Mouse (Mus musculus): ENCODE results near the gene Anapc2. TPM values are rescaled to one million over a fixed set of nuclear protein-coding genes. Genes with fewer than 3 reads are reported as not detected.

The Anapc2 gene
- total RNA-seq, 2 experiments from 2014 or later, result 29.7 to 31.0 TPM

GRCm38 (mm10) chr2:25291184-25292053, 19.1 kb downstream of the Anapc2 start:
- no peak for DNase-seq
- intact Hi-C loops (cut with DNase I; ENCODE audit: low total_unique reads), result no loop called here

GRCm38 (mm10) chr2:25292054-25292544, 19.8 kb downstream of the Anapc2 start:
- intact Hi-C loops (cut with DNase I; ENCODE audit: low total_unique reads), result no loop called here

DNA sequence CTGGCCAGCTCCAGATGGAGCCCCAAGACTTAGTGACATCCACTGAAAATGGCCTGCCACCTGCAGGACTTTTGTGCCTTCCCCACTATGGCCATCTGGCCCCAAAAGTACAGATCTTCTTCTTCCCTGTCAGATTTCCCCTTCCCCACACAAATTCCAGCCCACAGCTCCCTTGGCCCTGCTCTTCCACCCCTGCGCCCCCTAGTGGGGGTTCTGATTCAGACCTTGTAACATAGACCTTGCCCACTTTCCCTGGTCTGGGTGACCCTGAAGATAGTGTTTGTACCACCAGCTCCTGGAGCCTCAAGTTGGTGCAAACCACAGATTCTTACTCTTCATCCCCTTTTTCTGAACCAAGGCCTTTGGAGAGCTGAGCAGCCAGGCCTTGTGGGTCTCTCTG, 20.6 kb downstream of the Anapc2 start:
- intact Hi-C loops (cut with DNase I; ENCODE audit: low total_unique reads), result no loop called here
- peak; percentile 77 for DNase-seq

More at GRCm38 (mm10) chr2:25292054-25292544, 19.8 kb downstream of the Anapc2 start:
- DNase-seq, result peak; percentile 40

DNA sequence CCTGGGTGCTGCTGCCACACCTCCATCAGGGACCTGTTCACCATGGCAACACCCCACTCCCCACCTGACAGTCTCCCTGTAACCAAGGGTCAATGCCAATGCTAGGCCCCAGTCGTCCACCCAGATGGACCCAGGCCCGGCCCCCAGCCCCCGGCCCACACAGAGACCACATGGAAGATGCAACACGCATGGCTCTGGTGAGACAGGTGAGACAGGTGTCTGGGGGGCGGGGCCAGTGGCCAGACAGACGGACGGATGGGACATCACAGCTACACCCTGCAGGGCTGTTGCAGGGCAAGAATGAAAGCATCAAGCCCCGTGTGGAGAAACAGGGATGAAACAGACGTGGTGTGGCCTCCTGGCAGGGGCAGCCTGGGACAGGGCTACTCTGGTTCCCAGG, 21.4 kb downstream of the Anapc2 start:
- intact Hi-C loops (cut with DNase I; ENCODE audit: low total_unique reads), result no loop called here
- DNase-seq, result no peak

DNA sequence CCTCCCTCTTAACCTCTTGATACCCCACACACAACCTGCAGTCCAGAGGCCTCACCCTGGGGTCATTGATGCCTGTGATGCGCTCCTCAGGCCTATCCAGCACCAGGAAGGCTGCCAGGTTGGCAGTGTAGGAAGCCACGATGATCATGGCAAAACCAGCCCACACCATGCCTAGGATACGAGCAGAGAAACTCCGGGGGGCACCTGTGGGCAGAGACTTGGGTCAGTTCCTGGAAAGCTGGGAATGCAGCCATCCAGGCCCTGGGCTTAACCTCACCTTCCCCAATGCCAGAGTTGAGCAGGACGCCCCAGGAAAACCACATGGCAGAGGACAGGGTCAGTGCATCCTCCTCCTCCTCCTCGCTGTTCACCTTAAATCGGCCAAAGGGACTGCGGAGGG, 24.8 kb downstream of the Anapc2 start:
- intact Hi-C loops (cut with DNase I; ENCODE audit: low total_unique reads), result no loop called here
- DNase-seq, result no peak

- intact Hi-C loops (cut with DNase I; ENCODE audit: low total_unique reads), result no loop called here
- DNase-seq, result no peak
Measured at GRCm38 (mm10) chr2:25298046-25298445, 25.8 kb downstream of the Anapc2 start.

DNA sequence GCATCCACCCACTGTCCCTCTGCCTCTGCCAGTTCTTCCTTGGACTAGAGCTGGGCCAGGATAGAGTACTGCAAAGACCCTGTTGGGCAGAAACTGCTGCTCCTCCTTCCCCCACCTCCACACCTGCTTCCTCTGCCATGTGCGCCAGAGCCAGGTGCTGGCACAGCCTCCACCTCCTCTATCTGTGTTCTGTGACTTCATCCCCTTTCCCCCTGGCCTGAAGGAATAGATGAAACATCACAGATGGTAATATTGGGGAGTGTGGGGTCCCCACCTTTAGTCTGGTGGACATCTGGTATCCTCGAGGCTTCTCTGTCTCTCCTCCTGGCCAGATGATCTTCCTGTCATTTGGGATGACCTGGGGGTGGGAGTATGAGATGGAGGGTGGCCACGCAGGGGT, 31.2 kb downstream of the Anapc2 start:
- intact Hi-C loops (cut with DNase I; ENCODE audit: low total_unique reads), result no loop called here
- DNase-seq, result no peak

GRCm38 (mm10) chr2:25303931-25304656, 31.8 kb downstream of the Anapc2 start:
- intact Hi-C loops (cut with DNase I; ENCODE audit: low total_unique reads), result no loop called here
- DNase-seq, result no peak

- intact Hi-C loops (cut with DNase I; ENCODE audit: low total_unique reads), result no loop called here
- DNase-seq, result no peak
Measured at GRCm38 (mm10) chr2:25304657-25305541, 32.6 kb downstream of the Anapc2 start.

DNA sequence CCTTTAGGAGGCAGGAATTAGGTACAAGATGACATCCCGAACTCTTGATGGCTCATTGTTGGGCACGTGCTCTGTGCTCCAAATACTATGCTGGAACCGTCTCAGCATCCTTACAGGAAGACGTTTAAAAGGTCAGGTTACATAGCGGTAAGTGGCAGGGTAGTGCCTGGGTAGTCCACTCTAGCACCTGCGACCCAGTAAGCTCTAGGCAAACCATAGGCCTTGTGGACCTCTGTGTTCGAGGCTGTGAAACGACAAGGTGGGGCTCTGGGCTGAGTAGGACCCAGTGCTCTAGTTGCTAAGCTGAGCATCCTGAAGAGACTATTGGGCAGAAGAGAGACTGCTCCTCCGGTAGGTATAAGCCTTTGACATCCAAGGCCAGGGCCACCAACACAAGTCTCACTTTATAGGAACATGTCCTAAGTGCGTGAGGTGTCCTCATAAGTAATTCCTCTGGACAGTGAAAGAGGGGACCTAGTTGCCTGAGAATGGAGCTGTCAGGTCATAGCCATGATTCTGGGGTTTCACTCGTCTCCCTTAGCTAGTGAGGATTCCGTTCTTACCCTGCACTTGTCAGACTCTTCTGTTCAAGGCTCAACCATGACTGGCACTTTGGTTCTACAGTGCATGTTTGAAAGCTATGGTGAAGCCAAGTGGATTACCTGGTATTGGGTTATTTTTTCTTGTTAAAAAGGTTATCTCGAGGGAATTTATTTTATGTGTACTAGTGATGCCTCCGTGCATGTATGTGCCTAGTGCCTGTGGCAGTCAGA, 33.5 kb downstream of the Anapc2 start:
- DNase-seq, result no peak
- intact Hi-C loops (cut with DNase I; ENCODE audit: low total_unique reads), result no loop called here

DNA sequence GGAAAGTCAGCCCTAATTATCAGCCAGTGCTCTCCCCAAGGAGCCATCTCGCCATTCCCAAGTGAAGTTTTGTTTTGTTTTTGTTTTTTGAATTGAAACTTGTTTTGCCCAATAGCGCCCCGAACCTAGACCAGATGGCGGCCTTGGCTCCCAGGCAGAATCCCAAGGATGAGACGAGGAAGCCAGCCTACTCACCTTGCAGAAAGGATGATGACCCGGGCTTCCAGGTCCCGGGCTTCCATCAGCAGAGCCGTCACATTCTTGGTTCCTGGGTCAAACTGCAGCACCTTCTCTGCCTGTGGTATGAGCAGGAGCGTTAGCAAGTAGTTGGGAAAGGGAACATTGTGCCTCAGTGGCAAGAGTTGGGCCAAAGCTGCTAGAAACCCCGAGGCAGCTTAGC, 37.9 kb downstream of the Anapc2 start:
- intact Hi-C loops (cut with DNase I; ENCODE audit: low total_unique reads), result no loop called here
- DNase-seq, result no peak

DNA sequence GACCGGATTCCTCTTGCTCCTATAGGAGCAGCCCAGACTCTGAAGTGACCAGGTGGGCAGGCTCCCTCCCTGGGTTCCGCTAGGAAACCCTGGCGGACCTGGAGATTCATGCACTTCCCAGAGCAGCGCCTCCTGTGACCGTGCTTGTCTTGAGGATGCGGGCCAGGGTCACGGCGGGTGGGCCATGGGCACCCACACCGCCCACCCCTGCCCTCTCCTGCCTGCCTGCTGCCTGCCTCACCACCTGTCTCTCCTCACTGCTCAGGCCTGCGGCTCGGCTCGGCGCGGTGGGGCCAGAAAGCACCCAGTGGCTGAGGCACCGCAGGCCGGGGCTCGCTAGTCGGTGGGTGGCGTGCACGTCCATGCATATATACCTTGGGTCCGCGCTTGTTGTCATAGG, 38.7 kb downstream of the Anapc2 start:
- no peak for DNase-seq
- intact Hi-C loops (cut with DNase I; ENCODE audit: low total_unique reads), result no loop called here

GRCm38 (mm10) chr2:25311491-25311891, 39.2 kb downstream of the Anapc2 start:
- intact Hi-C loops (cut with DNase I; ENCODE audit: low total_unique reads), result no loop called here
- DNase-seq, result no peak

- intact Hi-C loops (cut with DNase I; ENCODE audit: low total_unique reads), result no loop called here
- no peak for DNase-seq
Measured at GRCm38 (mm10) chr2:25318119-25318966, 46.1 kb downstream of the Anapc2 start.

GRCm38 (mm10) chr2:25318971-25319773, 46.9 kb downstream of the Anapc2 start, which contains the start of gene Grin1:
Gene Grin1 (minus strand): TSS chr2:25319187.
- intact Hi-C loops (cut with DNase I; ENCODE audit: low total_unique reads), result no loop called here
- peak; percentile 60 for DNase-seq

- intact Hi-C loops (cut with DNase I; ENCODE audit: low total_unique reads), result no loop called here
- no peak for DNase-seq
Measured at GRCm38 (mm10) chr2:25320084-25320483, 47.8 kb downstream of the Anapc2 start.

DNA sequence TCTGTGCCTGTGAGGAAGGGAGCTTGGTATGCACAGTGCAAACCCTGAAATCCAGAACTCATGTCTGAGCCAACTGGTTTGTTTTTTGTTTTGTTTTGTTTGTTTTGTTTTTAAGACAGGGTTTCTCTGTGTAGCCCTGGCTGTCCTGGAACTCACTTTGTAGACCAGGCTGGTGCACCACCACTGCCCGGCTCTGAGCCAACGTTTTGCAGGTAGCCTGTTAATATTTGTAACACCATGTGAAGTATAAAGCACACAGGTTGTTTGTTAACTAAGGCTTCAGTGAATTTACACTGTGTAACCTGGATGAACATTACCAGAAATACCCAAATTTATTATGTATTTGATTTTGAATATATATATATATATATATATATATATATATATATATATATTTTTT, 53.8 kb downstream of the Anapc2 start:
- DNase-seq, result no peak
- intact Hi-C loops (cut with DNase I; ENCODE audit: low total_unique reads), result no loop called here
